Mouse (Mus musculus): ENCODE measurements around the gene Zc3h7a. TPM values are rescaled to one million over a fixed set of nuclear protein-coding genes. Genes with fewer than 3 reads are reported as not detected.

Gene Zc3h7a
- total RNA-seq, 2 experiments from 2014 or later: 19.8 to 26.0 TPM

DNA sequence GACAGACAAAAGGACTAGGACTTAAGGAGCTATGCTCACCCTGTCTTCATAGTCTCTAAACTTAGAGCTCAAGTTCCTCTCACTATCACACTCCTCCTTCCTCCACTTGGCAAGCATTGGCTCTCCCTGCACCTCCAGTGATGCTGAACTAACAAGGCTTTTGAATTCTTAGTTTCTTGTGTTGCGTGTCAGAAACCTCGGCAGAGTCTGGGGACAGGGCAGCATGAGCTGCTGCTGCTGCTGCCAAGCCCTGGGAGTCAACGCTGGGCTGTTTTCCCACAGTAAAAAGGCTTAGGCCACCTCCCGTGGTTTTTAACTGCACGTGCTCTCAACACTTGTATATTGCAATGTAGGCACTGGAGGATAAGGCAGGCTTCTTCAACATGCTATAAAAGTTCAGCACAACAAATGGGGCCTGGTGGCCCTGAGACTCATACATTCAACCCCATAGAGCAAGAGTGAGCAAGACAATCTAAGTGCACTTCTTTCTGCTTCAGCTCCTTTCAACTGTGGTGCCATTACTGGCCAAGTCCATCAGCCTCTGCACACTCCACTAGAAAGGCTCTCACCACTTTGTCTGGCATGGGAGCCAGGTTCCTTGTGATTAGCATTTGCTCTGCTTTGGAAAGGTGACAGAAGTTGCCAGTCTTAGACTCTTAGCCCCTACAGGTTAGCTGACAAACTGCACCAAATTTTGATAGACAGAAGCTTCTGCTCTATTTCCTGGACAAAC lies 89.2 kb downstream of the Zc3h7a start:
- no peak for DNase-seq

More for the DNA sequence above, 89.2 kb downstream of the Zc3h7a start:
- intact Hi-C loops (cut with DNase I): no loop called here

Small RNAs within 50 kb of the gene (microRNA-seq; reads per million reads assigned to microRNA genes)
- 37.7 to 65.8 reads per million in 2 experiments for gene Gm23935 (ENCODE audit: borderline number of aligned reads in 2 of 2)

Other genes starting within 250 kb of the Zc3h7a start
- gene Snn, start 115.4 kb downstream of the Zc3h7a start, total RNA-seq (2021): 10 to 100 TPM; 28.1 to 33.8 TPM
- gene Litaf, start 110.2 kb downstream of the Zc3h7a start, total RNA-seq (2021): 10 to 100 TPM; 19.9 to 21.7 TPM
- gene Txndc11, start 41.7 kb downstream of the Zc3h7a start, total RNA-seq (2021): 10 to 100 TPM; 12.5 to 14.7 TPM
- 10 to 100 TPM; 52.5 to 54.7 TPM for gene Rsl1d1, start 26.9 kb upstream of the Zc3h7a start, total RNA-seq (2021)
- 10 to 100 TPM; 64.1 to 65.2 TPM for gene Gspt1, start 77.9 kb upstream of the Zc3h7a start, total RNA-seq (2021)
- gene Tnfrsf17, start 137.4 kb upstream of the Zc3h7a start, total RNA-seq (2021): not detected
- 10 to 100 TPM; 10.8 to 14.9 TPM for gene Snx29, start 146.5 kb upstream of the Zc3h7a start, total RNA-seq (2021)